In the genomic region with DNA sequence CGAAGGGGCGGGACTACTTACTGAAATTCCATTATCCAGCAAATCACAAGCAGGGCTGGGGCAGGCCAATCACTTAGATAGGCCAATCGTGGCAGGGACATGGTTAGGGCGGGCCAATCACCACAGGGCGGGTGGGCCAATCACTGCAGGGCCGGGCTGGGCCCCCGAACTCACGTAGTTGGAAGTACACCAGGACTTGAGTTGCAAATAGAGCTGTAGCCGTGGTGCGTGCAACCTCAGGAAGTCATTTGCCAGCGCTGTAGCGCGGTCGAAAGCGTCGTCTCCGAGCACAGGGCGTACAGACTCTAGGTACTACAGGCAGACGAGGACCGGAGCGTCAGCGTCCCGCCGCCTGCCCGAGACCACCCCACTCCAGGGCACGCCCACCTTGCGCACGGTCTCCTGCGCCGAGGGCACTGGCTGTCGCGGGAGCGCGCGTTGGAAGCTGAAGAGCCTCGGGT, we compare ENCODE assay signal across 8 mouse cellular contexts. TPM values are rescaled to one million over a fixed set of nuclear protein-coding genes. Genes with fewer than 3 reads are reported as not detected.
A peak's percentile ranks its signal among the peaks of the same experiment; 100 is the strongest.
DNase-seq lines count a peak whose midpoint lies in the region; ATAC-seq and TF ChIP-seq lines count a peak whose summit lies in the region.

No protein-coding gene starts in this region.

- peak overlapping the region; percentile 68 for H3K27ac ChIP-seq in ES-Bruce4 (ENCODE audit: insufficient read depth, low read length)
- peak overlapping the region; percentile 73 for H3K27ac ChIP-seq in forebrain, embryonic 13.5 days
- peak overlapping the region; percentile 39 for H3K27ac ChIP-seq in heart, postnatal 0 days (ENCODE audit: low read depth)
- peak overlapping the region; percentile 86 for H3K27ac ChIP-seq in neural tube, embryonic 15.5 days (replicated peaks)

- H3K4me1 ChIP-seq in ES-Bruce4 (ENCODE audit: control insufficient read depth, insufficient read depth, low read length): peaks cover 2% of the 10 kb centered on the region
- peaks cover 32% of the 10 kb centered on the region for H3K4me1 ChIP-seq in forebrain, embryonic 13.5 days
- no peaks in the 10 kb centered on the region for H3K4me1 ChIP-seq in heart, postnatal 0 days (ENCODE audit: control insufficient read depth, insufficient read depth)
- peaks cover 49% of the 10 kb centered on the region for H3K4me1 ChIP-seq in neural tube, embryonic 15.5 days

- under 1% methylated on average over 36 of the region's 36 CpGs for WGBS in forebrain, embryonic 13.5 days
- under 1% methylated on average over 36 of the region's 36 CpGs for WGBS in heart, postnatal 0 days
- under 1% methylated on average over 36 of the region's 36 CpGs for WGBS in neural tube, embryonic 15.5 days

- TF ChIP-seq POLR2A in ES-Bruce4 (IDR thresholded peaks at IDR 0.05; ENCODE audit: insufficient read depth, low read length): peak; percentile 94

- peak; percentile 66 for DNase-seq in c-Kit-positive CD71-positive TER-119-positive erythroid progenitor cells, embryonic 14.5 days (ENCODE audit: low spot score)
- peak; percentile 88 for DNase-seq in heart, postnatal 0 days (ENCODE audit: low spot score)
- DNase-seq in kidney, postnatal 36 days: peak; percentile 88 to 93
- DNase-seq in lung, adult 18-20 months: peak; percentile 88 to 92
- peak; percentile 88 for DNase-seq in testis, postnatal 10 days (ENCODE audit: low spot score)

- peaks cover 11% of the 10 kb centered on the region for H3K36me3 ChIP-seq in ES-Bruce4 (ENCODE audit: control insufficient read depth, insufficient read depth, low read length, poor library complexity, severe bottlenecking)
- peaks cover 29% of the 10 kb centered on the region for H3K36me3 ChIP-seq in forebrain, embryonic 13.5 days (ENCODE audit: poor library complexity, severe bottlenecking)
- H3K36me3 ChIP-seq in heart, postnatal 0 days (replicated peaks; ENCODE audit: control insufficient read depth, insufficient read depth, low read length): no peaks in the 10 kb centered on the region
- H3K36me3 ChIP-seq in neural tube, embryonic 15.5 days: peaks cover 27% of the 10 kb centered on the region

- no peak for TF ChIP-seq EP300 in ES-Bruce4 (IDR thresholded peaks at IDR 0.05; ENCODE audit: insufficient read depth, low read depth, low read length)
- no peak for TF ChIP-seq EP300 in heart, postnatal 0 days (IDR thresholded peaks at IDR 0.05; ENCODE audit: low read depth)

- ATAC-seq in forebrain, embryonic 13.5 days: peak; percentile 96
- ATAC-seq in heart, postnatal 0 days (ENCODE audit: insufficient read depth, low read depth): peak; percentile 95
- ATAC-seq in neural tube, embryonic 15.5 days (ENCODE audit: low FRiP score): peak; percentile 94

- H3K4me3 ChIP-seq in ES-Bruce4 (ENCODE audit: low read depth, low read length): peak overlapping the region; percentile 76
- H3K4me3 ChIP-seq in forebrain, embryonic 13.5 days: peak overlapping the region; percentile 50
- peak overlapping the region; percentile 50 for H3K4me3 ChIP-seq in heart, postnatal 0 days (ENCODE audit: low read depth, low read length)
- H3K4me3 ChIP-seq in neural tube, embryonic 15.5 days (replicated peaks): peak overlapping the region; percentile 55

- H3K9me3 ChIP-seq in ES-Bruce4 (replicated peaks; ENCODE audit: control insufficient read depth, insufficient read depth, low read length, poor library complexity, severe bottlenecking): no peaks in the 10 kb centered on the region
- H3K9me3 ChIP-seq in forebrain, embryonic 13.5 days (replicated peaks): no peaks in the 10 kb centered on the region
- H3K9me3 ChIP-seq in heart, postnatal 0 days (replicated peaks; ENCODE audit: control insufficient read depth, low read length): no peaks in the 10 kb centered on the region
- H3K9me3 ChIP-seq in neural tube, embryonic 15.5 days (replicated peaks): no peaks in the 10 kb centered on the region

- peak overlapping the region; percentile 12 for H3K9ac ChIP-seq in ES-Bruce4 (ENCODE audit: low read depth, poor library complexity, severe bottlenecking)
- H3K9ac ChIP-seq in forebrain, embryonic 13.5 days: peak overlapping the region; percentile 45
- H3K9ac ChIP-seq in heart, postnatal 0 days (replicated peaks; ENCODE audit: low read depth, low read length): peak overlapping the region; percentile 46
- H3K9ac ChIP-seq in neural tube, embryonic 15.5 days (replicated peaks): peak overlapping the region; percentile 55

- no peaks in the 10 kb centered on the region for H3K27me3 ChIP-seq in ES-Bruce4 (ENCODE audit: control insufficient read depth, insufficient read depth, low read length, poor library complexity, severe bottlenecking)
- no peaks in the 10 kb centered on the region for H3K27me3 ChIP-seq in forebrain, embryonic 13.5 days
- H3K27me3 ChIP-seq in heart, postnatal 0 days (ENCODE audit: control insufficient read depth, insufficient read depth, low read length): 0 out of 2 replicates have a peak, but pooled peaks cover 3% of the 10 kb centered on the region
- H3K27me3 ChIP-seq in neural tube, embryonic 15.5 days (replicated peaks): no peaks in the 10 kb centered on the region

- H3K4me2 ChIP-seq in forebrain, embryonic 13.5 days: peak overlapping the region; percentile 71
- peak overlapping the region; percentile 80 for H3K4me2 ChIP-seq in heart, postnatal 0 days (ENCODE audit: low read depth, low read length)
- peak overlapping the region; percentile 92 for H3K4me2 ChIP-seq in neural tube, embryonic 15.5 days

- TF ChIP-seq CTCF in ES-Bruce4 (IDR thresholded peaks at IDR 0.05; ENCODE audit: low read depth, low read length): no peak
- no peak for TF ChIP-seq CTCF in heart, postnatal 0 days (IDR thresholded peaks at IDR 0.05; ENCODE audit: low read depth)

RNA-seq across cellular contexts. Expression of a gene that starts 4.4 kb away (rescaled TPM):
- 73.3 and 84.5 TPM in 2 replicates for polyA plus RNA-seq in ES-Bruce4 (2011; ENCODE audit: insufficient read depth, insufficient read length, low read depth, missing spikeins)
- 40.2 and 43.1 TPM in 2 replicates for polyA plus RNA-seq in forebrain, embryonic 13.5 days (2015; fragmentation: Nextera tagmentation; extraction: Ambion mirVana)
- 7.5 and 12.7 TPM in 2 replicates for total RNA-seq in heart, postnatal 0 days (2014; rRNA removed; ENCODE audit: low replicate concordance)
- 3.4 and 3.9 TPM in 2 replicates for polyA plus RNA-seq in heart, postnatal 0 days (2015; fragmentation: Nextera tagmentation; extraction: Ambion mirVana)
- polyA plus RNA-seq in neural tube, embryonic 15.5 days (2015; fragmentation: Nextera tagmentation; extraction: Ambion mirVana): 55.5 and 59.0 TPM in 2 replicates

RNA-seq across cellular contexts. Expression of a gene that starts 16.1 kb away (rescaled TPM):
- polyA plus RNA-seq in ES-Bruce4 (2011; ENCODE audit: insufficient read depth, insufficient read length, low read depth, missing spikeins): 461 and 485 TPM in 2 replicates
- polyA plus RNA-seq in forebrain, embryonic 13.5 days (2015; fragmentation: Nextera tagmentation; extraction: Ambion mirVana): 815 and 859 TPM in 2 replicates
- 152 and 173 TPM in 2 replicates for total RNA-seq in heart, postnatal 0 days (2014; rRNA removed; ENCODE audit: low replicate concordance)
- 271 and 300 TPM in 2 replicates for polyA plus RNA-seq in heart, postnatal 0 days (2015; fragmentation: Nextera tagmentation; extraction: Ambion mirVana)
- 605 and 615 TPM in 2 replicates for polyA plus RNA-seq in neural tube, embryonic 15.5 days (2015; fragmentation: Nextera tagmentation; extraction: Ambion mirVana)

RNA-seq across cellular contexts. Expression of a gene that starts 27.2 kb away (rescaled TPM):
- polyA plus RNA-seq in ES-Bruce4 (2011; ENCODE audit: insufficient read depth, insufficient read length, low read depth, missing spikeins): 56.1 and 57.5 TPM in 2 replicates
- polyA plus RNA-seq in forebrain, embryonic 13.5 days (2015; fragmentation: Nextera tagmentation; extraction: Ambion mirVana): 67.9 and 72.7 TPM in 2 replicates
- 31.7 and 61.1 TPM in 2 replicates for total RNA-seq in heart, postnatal 0 days (2014; rRNA removed; ENCODE audit: low replicate concordance)
- polyA plus RNA-seq in heart, postnatal 0 days (2015; fragmentation: Nextera tagmentation; extraction: Ambion mirVana): 44.8 and 51.7 TPM in 2 replicates
- 56.8 and 70.2 TPM in 2 replicates for polyA plus RNA-seq in neural tube, embryonic 15.5 days (2015; fragmentation: Nextera tagmentation; extraction: Ambion mirVana)

RNA-seq across cellular contexts. Expression of a gene that starts 27.3 kb away (rescaled TPM):
- not detected in 2 replicates for polyA plus RNA-seq in ES-Bruce4 (2011; ENCODE audit: insufficient read depth, insufficient read length, low read depth, missing spikeins)
- 0.20 TPM in 1 of 2 replicates, not detected in the other for polyA plus RNA-seq in forebrain, embryonic 13.5 days (2015; fragmentation: Nextera tagmentation; extraction: Ambion mirVana)
- not detected in 2 replicates for total RNA-seq in heart, postnatal 0 days (2014; rRNA removed; ENCODE audit: low replicate concordance)
- 0.16 and 0.27 TPM in 2 replicates for polyA plus RNA-seq in heart, postnatal 0 days (2015; fragmentation: Nextera tagmentation; extraction: Ambion mirVana)
- polyA plus RNA-seq in neural tube, embryonic 15.5 days (2015; fragmentation: Nextera tagmentation; extraction: Ambion mirVana): 0.14 and 0.24 TPM in 2 replicates

RNA-seq across cellular contexts. Expression of a gene that starts 28.3 kb away (rescaled TPM):
- polyA plus RNA-seq in ES-Bruce4 (2011; ENCODE audit: insufficient read depth, insufficient read length, low read depth, missing spikeins): 41.9 and 46.8 TPM in 2 replicates
- 40.5 and 45.6 TPM in 2 replicates for polyA plus RNA-seq in forebrain, embryonic 13.5 days (2015; fragmentation: Nextera tagmentation; extraction: Ambion mirVana)
- total RNA-seq in heart, postnatal 0 days (2014; rRNA removed; ENCODE audit: low replicate concordance): 20.3 and 22.0 TPM in 2 replicates
- 25.5 and 27.5 TPM in 2 replicates for polyA plus RNA-seq in heart, postnatal 0 days (2015; fragmentation: Nextera tagmentation; extraction: Ambion mirVana)
- polyA plus RNA-seq in neural tube, embryonic 15.5 days (2015; fragmentation: Nextera tagmentation; extraction: Ambion mirVana): 9.8 and 19.8 TPM in 2 replicates

Comparison
In these comparisons a context has a peak if more than half of its experiments do, and no peak if none do; other contexts are left out.
1. Peak in every context shown above with its lines: DNase-seq, ATAC-seq, H3K4me3 ChIP-seq and H3K27ac ChIP-seq.